Mouse (Mus musculus) lung, postnatal 0 days (tissue): ENCODE measurements around the gene Hsdl2.

Experiments used
- CTCF ChIP-seq: IDR thresholded peaks from 2 replicates; pipeline ENCODE4 v1.5.1; 2016; ENCODE audit warnings: antibody characterized with exemption, mild to moderate bottlenecking
- EP300 ChIP-seq: IDR thresholded peaks from 2 replicates; pipeline ENCODE4 v1.6.1; 2016; ENCODE audit warnings: antibody characterized with exemption, mild to moderate bottlenecking, control low read depth

DNA sequence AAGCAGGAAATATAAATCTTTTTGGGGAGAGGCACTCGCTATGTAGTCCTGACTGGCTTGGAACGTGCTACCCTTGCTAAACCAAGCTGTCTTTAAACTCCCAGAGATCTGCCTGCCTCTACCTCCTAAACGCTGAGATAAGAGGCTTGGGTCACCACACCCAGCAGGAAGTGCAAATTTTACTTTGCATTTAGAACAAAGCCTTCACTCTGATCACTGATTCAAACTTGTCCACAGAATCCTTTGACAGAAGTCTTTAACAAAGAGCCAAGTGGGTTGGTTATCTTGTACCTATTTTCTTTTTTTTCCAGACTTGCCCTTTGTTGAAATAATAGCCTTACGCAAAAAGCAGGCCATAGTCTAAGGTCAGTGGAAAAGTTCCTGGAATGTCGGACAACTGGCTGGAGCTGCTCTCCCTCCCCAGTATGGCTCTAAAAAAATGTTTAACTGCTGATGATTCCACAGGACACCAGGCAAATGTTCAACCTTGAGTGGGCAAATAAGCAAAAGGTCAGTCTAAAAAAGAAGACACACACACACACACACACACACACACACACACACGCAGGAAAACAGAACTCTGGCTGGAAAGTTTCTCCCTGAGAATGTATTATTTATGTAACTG, 23.2 kb upstream of the Hsdl2 start:
- TF ChIP-seq EP300 = no peak
- TF ChIP-seq CTCF = no peak
